Mouse (Mus musculus) liver, adult 2 months (tissue): ENCODE data around the gene Fam71b. TPM values are rescaled to one million over a fixed set of nuclear protein-coding genes. Genes with fewer than 3 reads are reported as not detected.
A peak's percentile ranks its signal among the peaks of the same experiment; 100 is the strongest.

Experiments
- DNase-seq: peaks from one replicate; pipeline ENCODE4 v3.0.0-alpha.2; 2011; ENCODE audit warnings: low read depth, low spot score; ENCODE audit errors: extremely low read depth
- H3K27ac ChIP-seq: fragments of 200-500 bp; replicated peaks from 2 replicates; pipeline ENCODE4 v1.5.1; 2012; ENCODE audit warnings: low read depth, mild to moderate bottlenecking, control low read depth, inconsistent platforms, low read length; ENCODE audit not compliant: insufficient read depth
- H3K27me3 ChIP-seq: fragments of 200-500 bp; 2 replicates; pipeline ENCODE4 v1.6.1; 2012; ENCODE audit warnings: mild to moderate bottlenecking, moderate library complexity, low read length, inconsistent platforms; ENCODE audit not compliant: control insufficient read depth, insufficient read depth
- H3K36me3 ChIP-seq: fragments of 200-500 bp; 2 replicates; pipeline ENCODE4 v1.6.1; 2012; ENCODE audit warnings: low read length, inconsistent platforms; ENCODE audit not compliant: control insufficient read depth, insufficient read depth
- H3K4me1 ChIP-seq: fragments of 200-500 bp; 2 replicates; pipeline ENCODE4 v1.6.1; 2011; ENCODE audit warnings: low read length; ENCODE audit not compliant: control insufficient read depth, insufficient read depth
- H3K4me3 ChIP-seq: fragments of 200-500 bp; 2 replicates; pipeline ENCODE4 v1.5.1; 2011; ENCODE audit warnings: low read depth, mild to moderate bottlenecking, control low read depth, low read length, moderate library complexity; ENCODE audit not compliant: insufficient read depth
- H3K79me2 ChIP-seq: fragments of 200-500 bp; 2 replicates; pipeline ENCODE4 v1.6.1; 2012; ENCODE audit warnings: inconsistent platforms, mild to moderate bottlenecking, low read length, moderate library complexity; ENCODE audit not compliant: control insufficient read depth, insufficient read depth
- H3K9ac ChIP-seq: fragments of 200-500 bp; 2 replicates; pipeline ENCODE4 v1.6.1; 2012; ENCODE audit warnings: low read depth, mild to moderate bottlenecking, control low read depth, inconsistent platforms, low read length
- CTCF ChIP-seq: fragments of 200-500 bp; IDR thresholded peaks from 2 replicates; pipeline ENCODE4 v1.5.1; 2011; ENCODE audit warnings: low read depth, low read length, control low read depth
- POLR2A ChIP-seq: fragments of 200-500 bp; IDR thresholded peaks from 2 replicates; pipeline ENCODE4 v1.6.1; 2011; ENCODE audit warnings: low read length, control low read depth; ENCODE audit not compliant: insufficient read depth; ENCODE audit errors: extremely low read depth
- WGBS: fragments of 180-500 bp; shearing (Covaris S2); methylation state at CpG from one replicate; pipeline ENCODE4 v1.1.7; 2018; 5-methylcytosine and 5-hydroxymethylcytosine counted together
- polyA plus RNA-seq: library from polyadenylated mRNA; depleted of rRNA; stranded (reverse); fragments of >200 nt; gene quantifications from 2 replicates; pipeline ENCODE4 v1.2.3, GENCODE M21; 2012
- total RNA-seq: library from RNA; depleted of rRNA; stranded (reverse); fragments of >200 nt; gene quantifications from 2 replicates; pipeline ENCODE4 v1.2.3, GENCODE M21; 2014

The Fam71b gene
- total and polyA plus RNA-seq, 2 experiments, result not detected

DNA sequence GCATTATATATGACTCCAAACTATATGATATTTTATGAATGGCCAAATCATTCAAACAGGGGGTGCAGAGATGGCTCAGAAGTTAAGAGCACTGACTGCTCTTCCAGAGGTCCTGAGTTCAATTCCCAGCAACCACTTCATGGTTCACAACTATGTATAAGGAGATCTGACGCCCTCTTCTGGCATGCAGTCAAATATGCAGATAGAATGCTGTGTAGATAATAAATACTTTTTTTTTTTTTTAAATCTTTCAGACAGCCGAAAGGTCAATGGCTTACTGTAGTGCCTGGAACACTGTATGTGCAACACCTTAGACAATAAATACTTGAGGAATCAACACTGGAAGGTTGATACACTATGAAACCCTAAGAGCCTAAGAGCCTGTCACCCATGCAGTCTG lies 33.8 kb downstream of the Fam71b start:
- no peak overlapping the region for H3K9ac ChIP-seq
- TF ChIP-seq CTCF, result no peak
- TF ChIP-seq POLR2A, result no peak
- no peaks in the 10 kb centered on the region for H3K36me3 ChIP-seq
- WGBS, result 95% methylated on average over 2 of the region's 2 CpGs
- DNase-seq, result no peak
- no peak overlapping the region for H3K27ac ChIP-seq
- no peaks in the 10 kb centered on the region for H3K79me2 ChIP-seq
- no peaks in the 10 kb centered on the region for H3K27me3 ChIP-seq
- H3K4me1 ChIP-seq, result no peaks in the 10 kb centered on the region
- no peak overlapping the region for H3K4me3 ChIP-seq

- no peak overlapping the region for H3K4me3 ChIP-seq
- H3K36me3 ChIP-seq, result no peaks in the 10 kb centered on the region
- H3K79me2 ChIP-seq, result no peaks in the 10 kb centered on the region
- TF ChIP-seq CTCF (peak; percentile 74), POLR2A (no peak)
- H3K4me1 ChIP-seq, result no peaks in the 10 kb centered on the region
- DNase-seq, result peak; percentile 57
- H3K9ac ChIP-seq, result no peak overlapping the region
- 45% methylated on average over 3 of the region's 3 CpGs for WGBS
- H3K27ac ChIP-seq, result no peak overlapping the region
- no peaks in the 10 kb centered on the region for H3K27me3 ChIP-seq
These were observed 34.8 kb downstream of the Fam71b start for GRCm38 (mm10) chr11:46431129-46431528.

DNA sequence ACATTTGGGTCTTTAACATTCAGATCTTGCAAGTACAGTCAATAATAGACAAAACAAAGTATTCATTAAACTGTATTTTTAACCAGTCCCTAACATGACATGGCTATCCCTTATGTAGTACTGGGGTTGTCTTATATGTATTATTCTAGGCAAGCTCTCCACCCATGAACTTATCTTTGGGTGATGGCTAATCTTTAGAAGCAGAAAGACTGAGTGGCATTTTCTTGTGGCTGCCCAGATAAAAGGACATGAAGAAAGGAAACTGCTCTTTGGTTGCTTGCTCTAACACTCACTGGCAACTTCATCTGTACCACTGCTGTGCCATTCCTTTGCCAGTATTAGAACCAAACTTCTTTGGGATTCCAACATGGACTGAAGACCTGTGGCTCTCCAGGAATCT lies 39.0 kb downstream of the Fam71b start:
- no peak overlapping the region for H3K4me3 ChIP-seq
- peaks cover 7% of the 10 kb centered on the region for H3K36me3 ChIP-seq
- TF ChIP-seq POLR2A (no peak), CTCF (no peak)
- peaks cover 10% of the 10 kb centered on the region for H3K4me1 ChIP-seq
- H3K27ac ChIP-seq, result no peak overlapping the region
- no peaks in the 10 kb centered on the region for H3K27me3 ChIP-seq
- H3K79me2 ChIP-seq, result no peaks in the 10 kb centered on the region; the same call in 1 of the 2 replicates
- no peak for DNase-seq
- no peak overlapping the region for H3K9ac ChIP-seq

GRCm38 (mm10) chr11:46436760-46437458 lies 40.5 kb downstream of the Fam71b start, which contains the start of gene Med7:
TSS of gene Med7 (plus strand) at chr11:46436925.
- Histone ChIP-seq H3K36me3 (peaks cover 16% of the 10 kb centered on the region), H3K27ac (peak within 1 kb of the TSS; percentile 81), H3K79me2 (no peaks in the 10 kb centered on the region; the same call in 1 of the 2 replicates), H3K9ac (peak within 1 kb of the TSS; percentile 89), H3K27me3 (no peaks in the 10 kb centered on the region), H3K4me1 (peaks cover 10% of the 10 kb centered on the region), H3K4me3 (peak within 1 kb of the TSS; percentile 87)
- WGBS, result under 1% methylated on average over 59 of the region's 59 CpGs
- peak; percentile 98 for DNase-seq
- TF ChIP-seq CTCF (no peak), POLR2A (peak; percentile 66; the same call in 1 of the 2 replicates)

DNA sequence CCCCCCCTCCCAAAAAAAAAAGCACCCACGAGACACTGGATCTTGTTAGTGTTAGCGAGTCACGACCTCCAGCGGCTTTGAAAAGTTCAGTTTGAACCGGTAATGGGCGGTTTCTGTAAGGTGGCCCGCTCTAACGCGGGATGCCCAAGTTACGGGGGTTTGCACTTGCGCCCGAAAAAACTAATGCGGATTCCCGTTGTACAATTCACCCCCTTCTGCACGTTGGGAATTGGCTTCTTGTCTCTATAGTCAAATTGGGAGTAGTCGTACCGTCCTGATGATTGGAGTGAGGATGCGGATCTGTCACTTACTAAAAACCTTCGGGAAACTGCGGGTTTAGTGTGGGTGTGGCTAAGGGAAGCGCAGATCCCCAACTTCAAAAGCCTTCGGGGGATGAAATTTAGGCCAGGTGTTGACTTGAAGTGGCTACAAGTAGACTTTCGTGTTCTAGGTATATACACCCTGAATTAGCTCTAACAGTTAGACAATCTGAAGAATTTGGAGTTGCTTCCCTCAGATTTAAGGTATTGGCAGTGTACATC lies 41.2 kb downstream of the Fam71b start:
- TF ChIP-seq POLR2A (no peak), CTCF (no peak)
- Histone ChIP-seq H3K4me1 (peaks cover 10% of the 10 kb centered on the region), H3K79me2 (no peaks in the 10 kb centered on the region; the same call in 1 of the 2 replicates), H3K27ac (peak overlapping the region; percentile 81), H3K4me3 (peak overlapping the region; percentile 87), H3K36me3 (peaks cover 18% of the 10 kb centered on the region), H3K9ac (peak overlapping the region; percentile 89), H3K27me3 (no peaks in the 10 kb centered on the region)
- WGBS, result 1% methylated on average over 23 of the region's 23 CpGs
- peak; percentile 36 for DNase-seq
